Mouse (Mus musculus) forebrain, postnatal 0 days (tissue): ENCODE measurements around the gene St3gal3. TPM values are rescaled to one million over a fixed set of nuclear protein-coding genes. Genes with fewer than 3 reads are reported as not detected.
A peak's percentile ranks its signal among the peaks of the same experiment; 100 is the strongest.

Source experiments
- ATAC-seq: fragments of 200-750 bp; cut with Nextera tagmentation; 2 replicates; pipeline ENCODE4 v1.8.0; 2017; ENCODE audit warnings: mild to moderate bottlenecking, moderate library complexity
- DNase-seq: peaks from one replicate; pipeline ENCODE4 v3.0.0-alpha.2; 2015
- H3K27ac ChIP-seq: fragments of 300-500 bp; sonication (generic); 2 replicates; pipeline ENCODE4 v1.5.1; 2014; ENCODE audit warnings: low read depth, mild to moderate bottlenecking, antibody characterized with exemption, low read length, moderate library complexity, mixed read lengths
- H3K27me3 ChIP-seq: fragments of 300-500 bp; sonication (generic); 2 replicates; pipeline ENCODE4 v1.6.1; 2014; ENCODE audit warnings: mild to moderate bottlenecking, low read length, mixed read lengths; ENCODE audit not compliant: insufficient read depth
- H3K36me3 ChIP-seq: fragments of 300-500 bp; sonication (generic); 2 replicates; pipeline ENCODE4 v1.6.1; 2014; ENCODE audit warnings: mild to moderate bottlenecking, moderate library complexity; ENCODE audit not compliant: insufficient read depth
- H3K4me1 ChIP-seq: fragments of 300-500 bp; sonication (generic); 2 replicates; pipeline ENCODE4 v1.6.1; 2014; ENCODE audit warnings: antibody characterized with exemption; ENCODE audit not compliant: insufficient read depth
- H3K4me2 ChIP-seq: fragments of 300-500 bp; sonication (generic); 2 replicates; pipeline ENCODE4 v1.6.1; 2014; ENCODE audit warnings: low read depth, mild to moderate bottlenecking, moderate library complexity
- H3K4me3 ChIP-seq: fragments of 300-500 bp; sonication (generic); 2 replicates; pipeline ENCODE4 v1.5.1; 2014; ENCODE audit warnings: low read depth, low read length, mixed read lengths
- H3K9ac ChIP-seq: fragments of 300-500 bp; sonication (generic); 2 replicates; pipeline ENCODE4 v1.6.1; 2014; ENCODE audit warnings: mild to moderate bottlenecking
- H3K9me3 ChIP-seq: fragments of 300-500 bp; sonication (generic); 2 replicates; pipeline ENCODE4 v1.6.1; 2016; ENCODE audit warnings: low read length
- CTCF ChIP-seq: sonication (generic); IDR thresholded peaks from 2 replicates; pipeline ENCODE4 v1.5.1; 2016; ENCODE audit warnings: antibody characterized with exemption, control low read depth, low read depth
- WGBS: fragments of 180-500 bp; shearing (Covaris S2); extraction: QIAGEN DNeasy Blood & Tissue Kit; methylation state at CpG from one replicate; pipeline ENCODE4 v1.1.7; 2014; 5-methylcytosine and 5-hydroxymethylcytosine counted together
- polyA plus RNA-seq: library from polyadenylated mRNA; unstranded; fragments of >200 nt; fragmentation: Nextera tagmentation; extraction: Ambion mirVana; gene quantifications from 2 replicates; pipeline ENCODE4 v1.2.1, GENCODE M21; 2015
- total RNA-seq: library from RNA; depleted of rRNA; stranded (reverse); fragments of >200 nt; gene quantifications from 2 replicates; pipeline ENCODE4 v1.2.3, GENCODE M21; 2014

The St3gal3 gene
- total and polyA plus RNA-seq, 2 experiments from 2014 or later: 11.2 to 36.1 TPM

DNA sequence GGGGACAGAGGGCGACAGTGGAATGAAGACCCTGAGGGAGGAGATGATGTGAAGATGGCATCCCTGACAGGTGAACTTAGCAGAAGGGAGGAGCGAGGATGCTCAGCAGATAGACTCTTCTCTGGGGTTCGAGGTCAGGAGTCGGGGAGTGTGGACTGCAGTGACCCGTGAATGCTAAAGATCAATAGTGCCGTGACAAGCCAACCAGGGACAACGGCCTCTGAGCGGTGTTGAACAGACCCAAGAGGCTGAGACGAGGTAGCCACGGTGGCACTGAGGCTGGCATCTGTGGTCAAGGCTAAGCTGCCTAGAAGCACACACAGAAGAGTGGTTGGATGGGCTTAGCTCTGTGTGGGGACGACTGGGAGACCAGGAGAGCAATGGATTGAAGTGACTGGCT lies 156.9 kb downstream of the St3gal3 start:
- WGBS: 90% methylated on average over 11 of the region's 11 CpGs
- no peak overlapping the region for H3K9ac ChIP-seq
- no peak for DNase-seq
- no peak overlapping the region for H3K4me2 ChIP-seq
- no peaks in the 10 kb centered on the region for H3K36me3 ChIP-seq
- no peaks in the 10 kb centered on the region for H3K9me3 ChIP-seq
- no peaks in the 10 kb centered on the region for H3K27me3 ChIP-seq
- ATAC-seq: no peak
- no peaks in the 10 kb centered on the region for H3K4me1 ChIP-seq
- H3K27ac ChIP-seq: no peak overlapping the region
- H3K4me3 ChIP-seq: no peak overlapping the region
- TF ChIP-seq CTCF: no peak

DNA sequence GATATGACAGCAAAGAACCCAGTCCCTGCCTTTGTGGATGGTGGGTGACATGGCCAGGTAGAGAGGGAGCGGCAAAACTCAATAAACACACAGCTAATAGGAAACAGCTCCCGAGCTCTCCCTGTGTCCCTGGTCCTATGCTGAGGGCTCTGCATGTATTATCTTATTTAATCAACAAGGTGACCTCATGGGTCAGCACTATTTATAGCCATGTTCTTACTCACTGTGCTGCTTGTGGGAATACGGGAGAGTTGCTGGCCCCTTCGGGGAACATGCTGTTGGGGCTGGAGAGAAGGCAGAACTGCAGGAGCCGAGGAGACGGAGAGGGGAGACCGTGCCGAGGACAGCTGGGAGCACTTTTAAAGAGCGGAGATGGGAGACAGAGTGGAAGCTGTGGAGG lies 157.3 kb downstream of the St3gal3 start:
- DNase-seq (no peak), ATAC-seq (no peak)
- Histone ChIP-seq H3K9ac (no peak overlapping the region), H3K4me1 (no peaks in the 10 kb centered on the region), H3K4me2 (no peak overlapping the region), H3K36me3 (no peaks in the 10 kb centered on the region), H3K27ac (no peak overlapping the region), H3K4me3 (no peak overlapping the region), H3K27me3 (no peaks in the 10 kb centered on the region), H3K9me3 (no peaks in the 10 kb centered on the region)
- WGBS: 88% methylated on average over 9 of the region's 9 CpGs
- no peak for TF ChIP-seq CTCF

DNA sequence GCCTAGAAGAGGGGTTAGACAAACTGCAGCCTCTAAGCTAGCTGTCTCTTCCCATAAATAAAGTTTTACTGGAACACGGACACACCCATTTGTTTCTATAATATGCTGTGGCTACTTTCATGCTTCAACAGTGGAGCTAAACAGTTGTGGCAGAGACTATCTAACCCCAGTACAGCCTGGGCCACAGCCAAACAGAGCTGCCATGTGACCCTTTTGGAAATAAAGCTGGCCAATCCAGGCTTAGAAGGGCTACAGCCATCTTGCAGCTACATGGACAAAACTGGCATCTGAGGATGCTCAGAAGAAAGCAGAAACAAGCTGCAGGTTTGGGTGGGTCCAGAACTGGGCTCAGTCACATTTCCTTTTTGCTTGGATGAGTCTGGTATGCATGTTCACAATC lies 158.9 kb downstream of the St3gal3 start:
- Histone ChIP-seq H3K9ac (no peak overlapping the region), H3K4me1 (no peaks in the 10 kb centered on the region), H3K9me3 (no peaks in the 10 kb centered on the region), H3K4me3 (no peak overlapping the region), H3K27me3 (no peaks in the 10 kb centered on the region), H3K36me3 (no peaks in the 10 kb centered on the region), H3K4me2 (no peak overlapping the region), H3K27ac (no peak overlapping the region)
- TF ChIP-seq CTCF: no peak
- no peak for DNase-seq
- ATAC-seq: no peak
- 85% methylated on average over 1 of the region's 1 CpGs for WGBS

DNA sequence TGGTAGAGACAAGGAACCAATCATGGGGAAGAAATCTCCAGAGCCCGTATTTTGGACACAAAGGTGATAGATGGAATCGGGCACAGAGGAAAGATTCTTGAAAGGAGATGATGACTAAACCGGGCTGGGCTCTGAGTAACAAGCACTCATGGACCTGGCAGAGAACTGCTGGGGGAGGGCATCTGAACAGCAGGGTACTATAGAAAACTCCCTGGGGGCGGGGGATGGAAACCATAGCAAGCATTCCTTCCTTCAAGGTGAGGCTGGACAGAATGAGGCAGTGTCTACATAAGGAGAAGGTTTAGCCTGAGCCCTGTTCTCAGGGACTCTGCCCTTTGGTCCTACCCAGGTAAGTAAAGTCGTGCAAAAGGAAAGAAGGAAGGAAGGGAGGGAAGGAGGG lies 160.0 kb downstream of the St3gal3 start:
- no peaks in the 10 kb centered on the region for H3K9me3 ChIP-seq
- no peak overlapping the region for H3K4me3 ChIP-seq
- H3K4me2 ChIP-seq: no peak overlapping the region
- H3K36me3 ChIP-seq: no peaks in the 10 kb centered on the region
- WGBS: 64% methylated on average over 5 of the region's 5 CpGs
- no peak for TF ChIP-seq CTCF
- ATAC-seq (no peak), DNase-seq (no peak)
- no peak overlapping the region for H3K9ac ChIP-seq
- H3K4me1 ChIP-seq: no peaks in the 10 kb centered on the region
- H3K27me3 ChIP-seq: no peaks in the 10 kb centered on the region
- H3K27ac ChIP-seq: no peak overlapping the region

DNA sequence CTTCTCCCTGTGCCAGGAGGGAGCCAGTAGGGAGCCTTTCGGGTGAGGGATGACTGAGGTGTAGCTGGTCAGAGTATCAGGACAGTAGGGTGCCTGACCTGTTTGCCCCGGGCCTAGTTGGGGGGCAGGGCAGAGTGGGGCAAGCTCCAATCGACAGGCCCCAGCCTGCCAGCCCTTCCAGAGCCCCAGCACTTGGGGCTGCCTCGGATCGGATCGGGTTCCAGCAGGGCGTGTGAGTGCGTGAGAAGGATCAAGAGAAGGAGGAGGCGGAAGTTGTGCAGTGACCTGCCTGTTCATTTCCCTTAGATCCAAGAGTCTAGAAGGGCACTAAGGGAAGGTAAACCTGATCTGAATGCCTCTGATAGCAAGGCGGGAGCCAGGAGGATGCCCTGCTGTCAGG lies 161.7 kb downstream of the St3gal3 start:
- no peaks in the 10 kb centered on the region for H3K36me3 ChIP-seq
- H3K27ac ChIP-seq: no peak overlapping the region
- WGBS: 71% methylated on average over 10 of the region's 10 CpGs
- no peak for ATAC-seq
- H3K9ac ChIP-seq: no peak overlapping the region
- no peaks in the 10 kb centered on the region for H3K9me3 ChIP-seq
- no peaks in the 10 kb centered on the region for H3K4me1 ChIP-seq
- no peak overlapping the region for H3K4me3 ChIP-seq
- no peaks in the 10 kb centered on the region for H3K27me3 ChIP-seq
- DNase-seq: no peak
- H3K4me2 ChIP-seq: no peak overlapping the region
- no peak for TF ChIP-seq CTCF

DNA sequence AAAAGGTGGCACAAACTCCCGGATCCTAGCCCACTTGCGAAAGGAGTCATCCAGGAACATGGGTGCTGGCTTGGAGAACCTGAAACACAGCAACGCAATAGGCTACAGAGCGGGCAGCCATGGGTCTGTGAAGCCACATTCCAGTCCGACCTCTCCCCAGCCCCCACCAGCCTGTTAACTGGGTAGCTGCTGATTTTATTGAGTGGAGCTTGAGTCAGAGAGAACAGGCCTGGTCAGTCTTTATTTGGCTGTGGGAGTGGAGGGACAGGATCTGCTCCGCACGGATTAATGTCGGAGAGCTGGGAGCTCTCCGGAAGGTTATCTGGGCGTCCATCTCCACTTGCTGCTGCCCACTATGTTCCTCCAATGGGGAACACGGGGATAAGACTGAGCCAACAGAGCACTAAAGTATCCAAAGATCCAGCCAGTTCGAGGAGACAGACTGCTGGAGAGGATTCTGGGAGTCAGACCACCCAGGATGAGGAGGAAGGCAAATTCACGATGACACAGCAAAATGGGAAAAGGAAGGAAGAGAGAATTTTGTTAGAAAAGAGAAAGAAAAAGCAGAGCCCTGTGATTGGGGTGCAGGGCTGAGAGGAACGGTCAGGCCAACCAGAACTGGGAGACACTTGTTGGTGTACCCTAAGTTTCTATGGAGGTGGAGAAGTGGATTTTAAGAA lies 170.2 kb downstream of the St3gal3 start:
- Histone ChIP-seq H3K27ac (no peak overlapping the region), H3K4me3 (no peak overlapping the region), H3K9ac (no peak overlapping the region), H3K27me3 (no peaks in the 10 kb centered on the region), H3K4me2 (no peak overlapping the region), H3K4me1 (no peaks in the 10 kb centered on the region), H3K9me3 (no peaks in the 10 kb centered on the region), H3K36me3 (no peaks in the 10 kb centered on the region)
- ATAC-seq (no peak), DNase-seq (no peak)
- 86% methylated on average over 14 of the region's 14 CpGs for WGBS
- no peak for TF ChIP-seq CTCF

DNA sequence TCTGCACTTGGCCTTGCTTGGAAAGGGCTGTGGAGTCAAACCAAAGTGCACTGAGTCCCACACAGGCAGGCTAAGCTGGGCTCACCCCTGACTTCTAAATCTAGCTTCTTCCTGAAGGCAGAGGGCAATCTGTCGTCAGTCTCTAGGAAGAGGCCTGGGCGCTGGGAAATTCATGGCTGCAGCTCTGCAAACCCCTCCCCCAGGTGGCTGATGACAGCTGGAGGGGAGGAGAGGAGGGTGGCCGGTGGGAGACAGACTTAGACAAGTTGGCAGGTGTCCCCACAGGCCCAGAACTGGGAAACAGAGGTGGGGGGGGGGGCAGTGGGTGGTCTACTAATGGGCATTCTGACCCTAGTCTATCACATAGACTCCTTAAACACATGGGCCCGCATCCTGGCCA lies 177.2 kb downstream of the St3gal3 start:
- Histone ChIP-seq H3K27ac (no peak overlapping the region), H3K9me3 (no peaks in the 10 kb centered on the region), H3K36me3 (peaks cover 9% of the 10 kb centered on the region; the same call in 1 of the 2 replicates), H3K4me2 (no peak overlapping the region), H3K27me3 (no peaks in the 10 kb centered on the region), H3K4me1 (no peaks in the 10 kb centered on the region), H3K4me3 (no peak overlapping the region), H3K9ac (no peak overlapping the region)
- peak; percentile 4 for DNase-seq
- no peak for TF ChIP-seq CTCF
- ATAC-seq: no peak
- 48% methylated on average over 4 of the region's 4 CpGs for WGBS
